In genomic region chr2:72588814-72589213, GRCm38 (mm10) we compare ENCODE assay signal across 11 mouse cellular contexts.
DNase-seq lines count a peak whose midpoint lies in the region; TF ChIP-seq lines count a peak whose summit lies in the region.
"Had no signal": no experiment of that assay in that cellular context is flagged by ENCODE, and none has a peak within 500 bp of the region (broad histone marks: within the 10 kb centered on the region; RNA-seq: fewer than 3 reads in every experiment).

No protein-coding gene starts in this region.

- H3K27ac ChIP-seq in layer of hippocampus, adult 2 months, result 0 out of 2 replicates have a peak overlapping the region, but pooled peaks have one; percentile 11
- no peak overlapping the region for H3K27ac ChIP-seq in thymus, adult 2 months (ENCODE audit: control insufficient read depth, insufficient read depth, low read length)
- H3K27ac ChIP-seq: embryonic facial prominence, embryonic 12.5 days; liver, embryonic 15.5 days had no signal

- intact Hi-C loops in heart, postnatal 10 days (cut with DNase I), result no loop called here

- H3K36me3 ChIP-seq in thymus, adult 2 months (ENCODE audit: control insufficient read depth, insufficient read depth, low read length), result no peaks in the 10 kb centered on the region
- H3K36me3 ChIP-seq: embryonic facial prominence, embryonic 12.5 days; liver, embryonic 15.5 days had no signal

- no peak overlapping the region for H3K4me3 ChIP-seq in layer of hippocampus, adult 2 months
- no peak overlapping the region for H3K4me3 ChIP-seq in thymus, adult 2 months (ENCODE audit: control insufficient read depth, insufficient read depth, low read length)
- H3K4me3 ChIP-seq: embryonic facial prominence, embryonic 12.5 days; liver, embryonic 15.5 days had no signal

- no peak for TF ChIP-seq CTCF in layer of hippocampus, adult 2 months (conservative IDR thresholded peaks at IDR 0.05)
- TF ChIP-seq CTCF in thymus, adult 2 months (IDR thresholded peaks at IDR 0.05; ENCODE audit: borderline replicate concordance, control insufficient read depth, extremely low read depth, insufficient read depth, low read length, poor library complexity), result no peak

- H3K27me3 ChIP-seq in thymus, adult 2 months (ENCODE audit: control insufficient read depth, insufficient read depth, low read length), result no peaks in the 10 kb centered on the region
- H3K27me3 ChIP-seq: embryonic facial prominence, embryonic 12.5 days had no signal

- WGBS in thymus, adult 2 months, result 29% methylated on average over 7 of the region's 7 CpGs

- H3K4me1 ChIP-seq in thymus, adult 2 months (replicated peaks; ENCODE audit: control insufficient read depth, insufficient read depth, low read length), result peaks cover 2% of the 10 kb centered on the region; the same call in 1 of the 2 replicates
- H3K4me1 ChIP-seq: embryonic facial prominence, embryonic 12.5 days; liver, embryonic 15.5 days had no signal

- no peak for TF ChIP-seq POLR2A in thymus, adult 2 months (IDR thresholded peaks at IDR 0.05; ENCODE audit: control insufficient read depth, extremely low read depth, insufficient read depth, low read length, poor library complexity)

- peak in 1 of 2 experiments; percentile 6 for DNase-seq in layer of hippocampus, adult 2 months (ENCODE audit: low spot score in 2 of 2)
- DNase-seq in layer of hippocampus, postnatal 36 days, result no peak
- DNase-seq in thymus, adult 2 months, result peak; percentile 6
- DNase-seq in thymus, postnatal 25 days, result no peak
- peak; percentile 13 to 17 for DNase-seq in heart, postnatal 10 days
- peak; percentile 52 for DNase-seq in skeletal muscle tissue, adult 2 months (ENCODE audit: low read depth, low spot score)
- no peak for DNase-seq in natural killer cell, adult 2 months (ENCODE audit: low spot score in 2 of 2)
- DNase-seq: cerebellum, adult 9-10 months; forebrain, postnatal 0 days had no signal

Comparison
In these comparisons a context has a peak if more than half of its experiments do, and no peak if none do; other contexts are left out.
1. DNase-seq: peak in thymus, adult 2 months (single experiment), heart, postnatal 10 days (2 of 2) and skeletal muscle tissue, adult 2 months (single experiment); none in layer of hippocampus, postnatal 36 days (0 of 2), thymus, postnatal 25 days (single experiment) and natural killer cell, adult 2 months (0 of 2).